Mouse (Mus musculus): Measurements from ENCODE around the gene AL732309.1.

Gene AL732309.1

GRCm38 (mm10) chr2:25237522-25237921 lies 9.1 kb downstream of the AL732309.1 start:
- no peak for DNase-seq

GRCm38 (mm10) chr2:25236614-25237013 lies 10.0 kb downstream of the AL732309.1 start, which contains the start of gene Rnf224:
Rnf224 (minus strand) TSS chr2:25236787.
- no peak for DNase-seq

GRCm38 (mm10) chr2:25234551-25235220 lies 12.0 kb downstream of the AL732309.1 start:
- DNase-seq: no peak

GRCm38 (mm10) chr2:25234050-25234449 lies 12.6 kb downstream of the AL732309.1 start, which contains the start of gene Slc34a3:
Slc34a3 (minus strand) TSS chr2:25234364.
- no peak for DNase-seq

- DNase-seq: no peak
Observed at GRCm38 (mm10) chr2:25233421-25233820, 13.2 kb downstream of the AL732309.1 start.

GRCm38 (mm10) chr2:25231038-25231437 lies 15.6 kb downstream of the AL732309.1 start:
- DNase-seq: no peak

- DNase-seq: no peak
Observed at GRCm38 (mm10) chr2:25230581-25230980, 16.1 kb downstream of the AL732309.1 start.

- no peak for DNase-seq
Observed at GRCm38 (mm10) chr2:25229582-25229981, 17.1 kb downstream of the AL732309.1 start.

- no peak for DNase-seq
Observed at GRCm38 (mm10) chr2:25228995-25229530, 17.6 kb downstream of the AL732309.1 start.

- peak; percentile 91 for DNase-seq
Observed at GRCm38 (mm10) chr2:25228431-25228889, 18.2 kb downstream of the AL732309.1 start.

- DNase-seq: no peak
Observed at GRCm38 (mm10) chr2:25227406-25227805, 19.3 kb downstream of the AL732309.1 start.

- DNase-seq: no peak
Observed at GRCm38 (mm10) chr2:25226864-25227263, 19.8 kb downstream of the AL732309.1 start.

- DNase-seq: no peak
Observed at GRCm38 (mm10) chr2:25225811-25226379, 20.8 kb downstream of the AL732309.1 start.

- DNase-seq: peak; percentile 98
Observed at GRCm38 (mm10) chr2:25224766-25225752, 21.6 kb downstream of the AL732309.1 start.

- DNase-seq: no peak
Observed at GRCm38 (mm10) chr2:25224492-25224765, 22.2 kb downstream of the AL732309.1 start, which contains the start of gene Tubb4b. Tubb4b (minus strand) TSS chr2:25224702.

GRCm38 (mm10) chr2:25223681-25224491 lies 22.8 kb downstream of the AL732309.1 start:
- peak; percentile 87 for DNase-seq

GRCm38 (mm10) chr2:25221331-25221772 lies 25.3 kb downstream of the AL732309.1 start:
- DNase-seq: no peak

- DNase-seq: no peak
Observed at GRCm38 (mm10) chr2:25218445-25218844, 28.2 kb downstream of the AL732309.1 start, which contains the start of gene Fam166a. Fam166a (plus strand) TSS chr2:25218745.

- DNase-seq: no peak
Observed at GRCm38 (mm10) chr2:25217666-25218065, 29.0 kb downstream of the AL732309.1 start.

- no peak for DNase-seq
Observed at GRCm38 (mm10) chr2:25214444-25214843, 32.2 kb downstream of the AL732309.1 start, which contains the start of gene Stpg3. Stpg3 (minus strand) TSS chr2:25214637.

GRCm38 (mm10) chr2:25213266-25213865 lies 33.3 kb downstream of the AL732309.1 start:
- DNase-seq: no peak
